Mouse (Mus musculus): ENCODE data around the gene Nelfcd.

The Nelfcd gene

DNA sequence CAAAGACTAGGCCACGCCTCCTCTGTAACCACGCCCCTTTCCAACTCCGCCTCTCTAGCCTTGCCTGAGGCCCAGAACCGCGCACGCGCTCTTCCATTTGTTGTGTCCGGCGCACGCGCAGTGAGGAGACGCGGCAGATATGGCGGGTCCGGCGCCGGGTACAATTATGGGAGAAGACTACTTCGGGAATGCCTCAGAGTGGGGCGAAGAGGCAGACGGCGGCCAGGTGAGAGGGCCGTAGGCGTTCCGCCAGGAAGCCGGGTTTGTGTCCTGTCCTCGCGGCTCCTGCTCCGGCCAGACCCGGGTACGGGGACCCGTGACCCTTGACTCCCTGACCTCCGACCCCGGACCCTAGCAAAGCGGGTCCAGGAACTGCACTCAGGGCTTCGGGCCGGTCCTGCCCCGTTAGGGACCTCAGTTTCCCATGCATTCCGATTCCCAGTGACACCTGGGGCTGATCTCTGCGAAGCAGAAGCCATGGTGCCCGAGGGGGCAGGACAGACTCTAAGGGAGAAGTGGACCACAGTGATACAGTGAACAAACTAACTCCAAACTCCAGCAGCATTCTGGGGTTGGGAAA is at the start of gene Nelfcd:
Nelfcd (plus strand) TSS at position 74 of the 580 bp plus-strand sequence.
- under 1% methylated on average over 40 of the region's 40 CpGs for WGBS

- WGBS, result 90% methylated on average over 10 of the region's 10 CpGs
Measured at GRCm38 (mm10) chr2:174366571-174366970, 49.0 kb upstream of the Nelfcd start.

DNA sequence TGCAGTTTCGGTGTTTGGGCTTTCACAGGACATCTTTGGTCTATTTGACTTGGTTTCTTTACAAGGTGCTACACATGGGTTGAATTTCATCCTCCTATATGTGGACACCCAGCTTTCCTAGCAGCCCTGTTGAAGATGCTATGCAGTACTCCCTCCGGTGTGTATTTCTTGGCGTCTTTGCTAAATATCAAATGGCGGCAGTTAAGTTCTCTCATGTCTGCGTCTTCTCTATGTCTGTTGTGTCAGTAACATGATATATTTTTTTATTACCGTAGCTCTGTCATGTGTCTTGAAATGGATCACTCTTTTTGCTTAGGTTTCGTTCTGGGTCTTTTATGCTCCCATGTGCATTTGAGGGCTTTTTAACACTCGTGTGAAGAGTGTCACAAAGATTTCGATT is 34.6 kb upstream of the Nelfcd start:
- 92% methylated on average over 9 of the region's 9 CpGs for WGBS

- WGBS, result 88% methylated on average over 3 of the region's 3 CpGs
Measured at GRCm38 (mm10) chr2:174391936-174392335, 23.7 kb upstream of the Nelfcd start.

- WGBS, result 47% methylated on average over 9 of the region's 9 CpGs
Measured at GRCm38 (mm10) chr2:174392554-174392953, 23.1 kb upstream of the Nelfcd start.

GRCm38 (mm10) chr2:174393383-174393782 is 22.2 kb upstream of the Nelfcd start:
- WGBS, result 85% methylated on average over 5 of the region's 5 CpGs

GRCm38 (mm10) chr2:174396643-174397042 is 19.0 kb upstream of the Nelfcd start:
- WGBS, result 81% methylated on average over 10 of the region's 10 CpGs

GRCm38 (mm10) chr2:174397065-174397464 is 18.5 kb upstream of the Nelfcd start:
- 95% methylated on average over 1 of the region's 1 CpGs for WGBS

DNA sequence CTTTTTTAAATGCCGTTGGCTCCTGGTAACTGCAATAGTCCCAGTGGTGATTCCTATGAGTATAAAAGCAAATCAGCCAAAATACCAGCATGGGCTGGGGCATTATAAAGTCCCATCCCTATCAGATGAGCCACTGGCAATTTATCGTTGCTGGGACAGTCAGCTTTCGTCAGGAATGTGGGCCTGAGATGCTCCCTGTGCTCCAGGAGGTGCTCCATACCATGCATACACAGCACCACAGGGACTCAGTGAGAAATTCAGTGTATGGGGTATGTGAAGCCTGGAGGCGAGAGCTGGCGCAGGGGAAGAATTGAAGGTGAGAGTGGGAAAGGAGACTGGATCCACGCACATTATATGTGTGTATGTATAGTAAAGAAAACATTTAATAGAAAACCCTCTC is 17.7 kb upstream of the Nelfcd start:
- WGBS, result 93% methylated on average over 6 of the region's 6 CpGs

- 83% methylated on average over 4 of the region's 4 CpGs for WGBS
Measured at GRCm38 (mm10) chr2:174400396-174400795, 15.2 kb upstream of the Nelfcd start.

DNA sequence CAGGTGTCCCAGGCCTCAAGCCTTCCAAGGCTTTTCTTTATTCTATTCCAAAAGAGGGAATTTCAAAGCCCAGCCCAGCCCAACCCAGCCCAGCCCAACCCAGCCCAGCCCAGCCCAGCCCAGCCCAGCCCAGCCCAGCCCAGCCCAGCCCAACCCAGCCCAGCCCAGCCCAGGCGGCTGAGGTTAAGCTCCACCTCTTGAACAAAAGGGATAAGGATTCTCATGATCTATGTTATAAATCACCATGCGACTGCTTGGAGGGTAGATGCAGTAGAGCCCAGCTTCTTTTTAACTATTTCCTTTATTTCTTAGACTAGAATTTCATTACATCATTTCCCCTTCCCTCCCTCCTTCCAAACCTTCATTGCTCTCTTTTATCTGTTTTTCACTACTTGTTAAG is 5.4 kb upstream of the Nelfcd start:
- WGBS, result 78% methylated on average over 2 of the region's 2 CpGs

DNA sequence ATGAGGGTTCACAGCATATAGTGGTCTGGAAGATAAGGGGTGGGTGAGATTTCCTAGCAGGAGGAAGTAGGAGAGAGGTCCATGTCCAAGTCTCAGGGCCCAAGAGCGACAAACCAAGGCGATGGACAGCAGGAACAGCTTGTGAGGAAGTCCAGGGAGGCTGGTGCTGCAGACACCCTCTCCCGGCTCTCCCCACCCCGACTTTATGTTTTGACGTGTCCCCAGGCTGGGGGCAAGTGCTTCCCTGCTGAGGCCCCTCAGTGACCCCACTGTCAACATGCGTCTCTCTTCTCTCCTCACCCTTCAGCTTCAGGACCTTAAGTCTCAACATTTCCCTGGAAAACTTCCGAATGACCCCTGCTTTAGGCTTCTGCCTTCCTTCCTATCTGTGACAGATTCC is 2.5 kb upstream of the Nelfcd start:
- WGBS, result 86% methylated on average over 7 of the region's 7 CpGs

GRCm38 (mm10) chr2:174415001-174415730 is 438 bp upstream of the Nelfcd start:
- 48% methylated on average over 18 of the region's 18 CpGs for WGBS

- 78% methylated on average over 6 of the region's 6 CpGs for WGBS
Measured at GRCm38 (mm10) chr2:174421107-174421506, 5.5 kb downstream of the Nelfcd start.

DNA sequence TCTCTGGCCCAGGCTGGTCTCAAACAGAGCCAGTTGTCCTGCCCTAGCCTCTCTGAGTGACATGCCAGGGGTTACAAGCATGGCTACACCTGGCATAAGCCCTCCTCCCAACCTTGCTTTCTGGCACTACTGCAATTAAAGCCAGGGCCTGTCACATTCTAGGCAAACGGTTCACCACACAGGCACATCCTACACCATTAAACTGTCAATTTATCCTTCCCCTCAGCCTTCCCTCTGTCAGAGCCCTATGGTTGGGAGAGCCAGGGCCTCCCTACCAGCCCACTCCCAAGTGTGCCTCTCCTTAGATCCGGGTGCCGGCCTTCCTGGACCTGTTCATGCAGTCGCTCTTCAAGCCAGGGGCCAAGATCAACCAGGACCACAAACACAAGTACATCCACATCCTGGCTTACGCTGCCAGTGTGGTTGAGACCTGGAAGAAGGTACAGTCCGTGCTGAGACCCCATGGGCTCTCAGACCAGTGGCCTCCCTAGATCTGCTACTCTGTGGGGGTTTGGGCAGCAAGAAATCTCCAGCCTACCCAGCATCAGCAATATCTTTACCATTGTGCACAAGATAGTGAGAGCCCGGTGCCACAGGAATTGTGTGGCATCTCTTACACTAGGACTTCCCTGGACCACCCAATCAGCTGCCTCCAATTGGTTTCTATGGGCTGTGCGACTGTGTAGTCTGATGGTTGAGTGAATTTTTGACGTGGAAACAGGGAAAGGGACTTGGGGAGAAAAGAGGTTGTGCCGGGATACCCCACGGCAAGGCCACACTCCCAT is 8.9 kb downstream of the Nelfcd start:
- WGBS, result 94% methylated on average over 11 of the region's 11 CpGs

DNA sequence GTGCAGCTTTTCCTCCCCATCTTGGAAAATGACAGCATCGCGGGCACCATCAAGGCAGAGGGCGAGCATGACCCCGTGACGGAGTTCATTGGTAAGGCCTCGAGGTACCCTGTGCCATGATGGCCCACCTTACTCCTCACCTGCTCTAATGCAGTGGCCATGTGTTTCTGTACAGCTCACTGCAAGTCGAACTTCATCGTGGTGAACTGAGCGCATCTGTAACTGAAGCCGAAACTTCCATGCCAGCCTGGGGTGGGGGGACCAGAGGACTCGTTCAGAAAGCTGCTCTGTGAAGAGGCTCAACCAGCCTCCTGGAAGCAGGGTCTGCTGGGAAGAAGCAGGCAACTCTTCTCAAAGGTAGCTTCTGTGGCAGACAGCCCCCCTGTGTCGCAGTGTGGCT is 11.3 kb downstream of the Nelfcd start:
- WGBS, result 95% methylated on average over 12 of the region's 12 CpGs

GRCm38 (mm10) chr2:174428076-174428835 is 12.7 kb downstream of the Nelfcd start:
- 91% methylated on average over 18 of the region's 18 CpGs for WGBS

DNA sequence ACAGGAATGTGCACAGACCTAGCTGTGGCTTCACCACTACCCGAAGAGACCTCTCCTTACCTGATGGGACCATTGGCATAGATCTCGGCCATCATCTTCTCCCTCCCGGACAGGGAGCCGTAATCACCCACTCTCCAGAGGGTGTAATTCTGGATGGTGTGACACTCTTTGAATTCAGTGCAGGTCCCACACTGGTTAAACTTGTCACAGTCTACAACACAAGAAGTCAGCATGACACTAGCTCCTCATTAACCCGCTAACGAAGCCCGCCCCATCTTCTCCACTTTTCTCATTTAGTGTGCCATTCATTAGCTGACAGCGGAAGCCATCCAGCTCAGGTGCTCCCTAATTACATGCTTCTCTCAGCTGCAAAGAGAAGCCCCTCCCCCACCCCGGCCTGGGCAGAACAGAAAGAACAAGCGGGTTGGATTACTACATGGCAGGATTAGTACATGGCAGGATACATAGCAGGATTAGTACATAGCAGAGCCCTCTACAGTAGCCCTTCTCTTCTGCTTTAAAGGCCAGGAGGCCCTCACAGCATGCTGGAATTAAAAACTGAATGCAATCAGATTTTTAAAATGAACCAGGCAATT is 13.5 kb downstream of the Nelfcd start:
- WGBS, result 80% methylated on average over 10 of the region's 10 CpGs

GRCm38 (mm10) chr2:174434943-174435342 is 19.3 kb downstream of the Nelfcd start:
- 98% methylated on average over 9 of the region's 9 CpGs for WGBS

DNA sequence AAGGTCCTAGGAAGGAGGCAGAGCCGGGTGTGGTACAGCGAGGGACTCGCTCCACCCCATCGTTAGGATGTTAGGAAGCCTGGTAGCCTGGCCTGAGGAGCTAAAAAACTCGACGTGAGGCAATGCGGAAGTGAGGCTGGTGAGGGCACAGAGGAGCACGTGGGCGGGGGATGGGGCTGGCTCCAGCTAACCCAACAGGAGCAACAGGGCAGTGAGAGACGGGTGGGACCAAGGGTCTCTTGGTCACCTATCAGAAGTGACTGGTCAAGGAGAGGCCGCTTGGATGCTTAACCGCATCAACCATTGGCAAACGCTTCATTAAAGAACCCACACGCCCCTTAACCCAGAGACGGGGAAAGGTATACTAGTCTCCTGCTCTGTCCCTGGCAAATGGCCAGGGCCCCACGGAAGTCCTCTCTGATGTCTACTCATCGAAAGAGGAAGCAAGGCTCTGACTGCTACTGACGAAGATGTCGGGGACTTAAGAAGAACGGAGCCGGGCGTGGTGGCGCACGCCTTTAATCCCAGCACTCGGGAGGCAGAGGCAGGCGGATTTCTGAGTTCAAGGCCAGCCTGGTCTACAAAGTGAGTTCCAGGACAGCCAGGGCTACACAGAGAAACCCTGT is 20.6 kb downstream of the Nelfcd start:
- 89% methylated on average over 26 of the region's 26 CpGs for WGBS
